In genomic region chr7:128237593-128237926, GRCm38 (mm10) we compare ENCODE assay signal across 8 mouse cellular contexts. TPM values are rescaled to one million over a fixed set of nuclear protein-coding genes. Genes with fewer than 3 reads are reported as not detected.
A peak's percentile ranks its signal among the peaks of the same experiment; 100 is the strongest.
DNase-seq lines count a peak whose midpoint lies in the region; ATAC-seq and TF ChIP-seq lines count a peak whose summit lies in the region.

No protein-coding gene starts in this region.

- peak overlapping the region; percentile 85 for H3K4me2 ChIP-seq in forebrain, embryonic 13.5 days
- peak overlapping the region; percentile 74 for H3K4me2 ChIP-seq in liver, embryonic 14.5 days (ENCODE audit: low read depth)

- no peak for DNase-seq in heart, embryonic 10.5 days (ENCODE audit: low spot score)
- DNase-seq in heart, postnatal 36 days, result no peak
- no peak for DNase-seq in liver, embryonic 14.5 days (ENCODE audit: low read depth in 3 of 3, low spot score in 3 of 3)
- no peak for DNase-seq in MN1 (ENCODE audit: low spot score)
- DNase-seq in right cerebral cortex, adult 18-20 months, result no peak
- DNase-seq in gastrocnemius, postnatal 4 days (ENCODE audit: low spot score in 2 of 2), result no peak

- H3K27ac ChIP-seq in heart, embryonic 10.5 days, result peak overlapping the region; percentile 97
- peak overlapping the region; percentile 95 for H3K27ac ChIP-seq in forebrain, embryonic 13.5 days
- H3K27ac ChIP-seq in liver, embryonic 14.5 days, result peak overlapping the region; percentile 95

- peaks cover 23% of the 10 kb centered on the region for H3K4me1 ChIP-seq in heart, embryonic 10.5 days
- H3K4me1 ChIP-seq in forebrain, embryonic 13.5 days, result peaks cover 17% of the 10 kb centered on the region
- peaks cover 9 to 10% of the 10 kb centered on the region in 2 experiments for H3K4me1 ChIP-seq in liver, embryonic 14.5 days (replicated peaks; ENCODE audit: control insufficient read depth in 2 of 2, insufficient read depth in 2 of 2, low read length in 1 of 2)

- H3K4me3 ChIP-seq in heart, embryonic 10.5 days, result peak overlapping the region; percentile 79
- H3K4me3 ChIP-seq in C2C12 (ENCODE audit: insufficient read depth, poor library complexity, severe bottlenecking), result peak overlapping the region; percentile 79
- H3K4me3 ChIP-seq in forebrain, embryonic 13.5 days, result peak overlapping the region; percentile 70
- peak overlapping the region; percentile 71 to 97 for H3K4me3 ChIP-seq in liver, embryonic 14.5 days (ENCODE audit: insufficient read depth in 1 of 2, low read depth in 2 of 2, low read length in 2 of 2)

- ATAC-seq in forebrain, embryonic 13.5 days, result no peak
- ATAC-seq in liver, embryonic 14.5 days (ENCODE audit: insufficient read depth), result no peak

- no peak for TF ChIP-seq CTCF in C2C12 (IDR thresholded peaks at IDR 0.05; ENCODE audit: control insufficient read depth, insufficient read depth, insufficient read length)
- no peak for TF ChIP-seq CTCF in liver, embryonic 14.5 days (IDR thresholded peaks at IDR 0.05; ENCODE audit: low read depth)

- peak overlapping the region; percentile 62 for H3ac ChIP-seq in C2C12 (ENCODE audit: control insufficient read depth, insufficient read length, low read depth)

- intact Hi-C loops in heart, postnatal 36 days (cut with DNase I), result loop anchor here (1.0 kb wide), 1 partner anchor 108 kb away; no protein-coding TSS in a partner anchor

- TF ChIP-seq EP300 in liver, embryonic 14.5 days (IDR thresholded peaks at IDR 0.05; ENCODE audit: low read depth), result no peak

- H3K79me2 ChIP-seq in C2C12 (ENCODE audit: control insufficient read depth, insufficient read depth), result peaks cover 16% of the 10 kb centered on the region

- WGBS in heart, embryonic 10.5 days, result under 1% methylated on average over 25 of the region's 25 CpGs
- under 1% methylated on average over 25 of the region's 25 CpGs for WGBS in forebrain, embryonic 13.5 days
- WGBS in liver, embryonic 14.5 days (ENCODE audit: insufficient replicate concordance), result under 1% methylated on average over 25 of the region's 25 CpGs

- H3K9ac ChIP-seq in forebrain, embryonic 13.5 days, result peak overlapping the region; percentile 75
- peak overlapping the region; percentile 88 for H3K9ac ChIP-seq in liver, embryonic 14.5 days (replicated peaks)

- no peaks in the 10 kb centered on the region for H3K27me3 ChIP-seq in heart, embryonic 10.5 days (ENCODE audit: insufficient read depth, poor library complexity, severe bottlenecking)
- H3K27me3 ChIP-seq in C2C12 (ENCODE audit: control insufficient read depth, insufficient read depth, insufficient read length), result no peaks in the 10 kb centered on the region
- H3K27me3 ChIP-seq in forebrain, embryonic 13.5 days, result no peaks in the 10 kb centered on the region
- no peaks in the 10 kb centered on the region for H3K27me3 ChIP-seq in liver, embryonic 14.5 days (ENCODE audit: control insufficient read depth, insufficient read depth, low read length)

- peaks cover 5% of the 10 kb centered on the region for H3K79me3 ChIP-seq in C2C12 (ENCODE audit: low read depth)

- H3K36me3 ChIP-seq in heart, embryonic 10.5 days, result peaks cover 39% of the 10 kb centered on the region
- H3K36me3 ChIP-seq in C2C12 (ENCODE audit: control insufficient read depth, insufficient read depth), result peaks cover 12% of the 10 kb centered on the region
- peaks cover 28% of the 10 kb centered on the region for H3K36me3 ChIP-seq in forebrain, embryonic 13.5 days (ENCODE audit: poor library complexity, severe bottlenecking)
- H3K36me3 ChIP-seq in liver, embryonic 14.5 days (replicated peaks; ENCODE audit: control insufficient read depth, insufficient read depth, low read depth), result peaks cover 5% of the 10 kb centered on the region

- H3K9me3 ChIP-seq in heart, embryonic 10.5 days, result no peaks in the 10 kb centered on the region
- no peaks in the 10 kb centered on the region for H3K9me3 ChIP-seq in forebrain, embryonic 13.5 days (replicated peaks)
- no peaks in the 10 kb centered on the region for H3K9me3 ChIP-seq in liver, embryonic 14.5 days (ENCODE audit: control insufficient read depth, low read length)

TF ChIP-seq in C2C12, 6 proteins besides CTCF, POLR2A, EP300 and RAD21:
- TF ChIP-seq MYOG (IDR thresholded peaks at IDR 0.05; ENCODE audit: control insufficient read depth, extremely low read depth, insufficient read length) (no peak), MAX (IDR thresholded peaks at IDR 0.05) (no peak), MYOD1 (IDR thresholded peaks at IDR 0.05; ENCODE audit: control insufficient read depth, insufficient read length, low read depth) (no peak), FOSL1 (IDR thresholded peaks at IDR 0.05; ENCODE audit: insufficient read depth, low read length, poor library complexity, severe bottlenecking) (no peak)

RNA-seq across cellular contexts. Expression of gene 9130023H24Rik, which starts 0.3 kb away (rescaled TPM):
- polyA plus RNA-seq in heart, embryonic 10.5 days (2016; fragmentation: Nextera tagmentation; extraction: Ambion mirVana), result 7.1 and 7.2 TPM in 2 replicates
- 1 to 10 TPM; 2.9 to 4.2 TPM for total RNA-seq in heart, postnatal 36 days (2021)
- 2.1 TPM for polyA plus RNA-seq in C2C12 (2012; fragmentation: generic; extraction: Trizol)
- polyA plus RNA-seq in forebrain, embryonic 13.5 days (2015; fragmentation: Nextera tagmentation; extraction: Ambion mirVana), result 9.5 and 11.3 TPM in 2 replicates
- polyA plus RNA-seq in liver, embryonic 14.5 days (2012; rRNA removed), result 0.92 and 1.1 TPM in 2 replicates
- polyA plus RNA-seq in liver, embryonic 14.5 days (2014; fragmentation: Nextera tagmentation; extraction: Ambion mirVana), result 1.6 and 2.1 TPM in 2 replicates
- total RNA-seq in gastrocnemius, postnatal 4 days (2021), result 1 to 10 TPM; 4.6 to 5.5 TPM

RNA-seq across cellular contexts. Expression of gene Armc5, which starts 0.4 kb away (rescaled TPM):
- polyA plus RNA-seq in heart, embryonic 10.5 days (2016; fragmentation: Nextera tagmentation; extraction: Ambion mirVana), result 16.6 and 17.5 TPM in 2 replicates
- 1 to 10 TPM; 7.4 to 8.4 TPM for total RNA-seq in heart, postnatal 36 days (2021)
- 16.7 TPM for polyA plus RNA-seq in C2C12 (2012; fragmentation: generic; extraction: Trizol)
- 11.0 and 12.2 TPM in 2 replicates for polyA plus RNA-seq in forebrain, embryonic 13.5 days (2015; fragmentation: Nextera tagmentation; extraction: Ambion mirVana)
- polyA plus RNA-seq in liver, embryonic 14.5 days (2012; rRNA removed), result 5.2 and 6.1 TPM in 2 replicates
- 4.6 and 4.9 TPM in 2 replicates for polyA plus RNA-seq in liver, embryonic 14.5 days (2014; fragmentation: Nextera tagmentation; extraction: Ambion mirVana)
- 10 to 100 TPM; 12.9 TPM for total RNA-seq in gastrocnemius, postnatal 4 days (2021)

RNA-seq across cellular contexts. Expression of gene Tgfb1i1, which starts 9.1 kb away (rescaled TPM):
- polyA plus RNA-seq in heart, embryonic 10.5 days (2016; fragmentation: Nextera tagmentation; extraction: Ambion mirVana), result 144 and 202 TPM in 2 replicates
- total RNA-seq in heart, postnatal 36 days (2021), result 10 to 100 TPM; 17.4 to 20.8 TPM
- 110 TPM for polyA plus RNA-seq in C2C12 (2012; fragmentation: generic; extraction: Trizol)
- 13.6 and 14.5 TPM in 2 replicates for polyA plus RNA-seq in forebrain, embryonic 13.5 days (2015; fragmentation: Nextera tagmentation; extraction: Ambion mirVana)
- 5.0 and 6.0 TPM in 2 replicates for polyA plus RNA-seq in liver, embryonic 14.5 days (2012; rRNA removed)
- 7.8 and 8.5 TPM in 2 replicates for polyA plus RNA-seq in liver, embryonic 14.5 days (2014; fragmentation: Nextera tagmentation; extraction: Ambion mirVana)
- 10 to 100 TPM; 47.0 to 48.0 TPM for total RNA-seq in gastrocnemius, postnatal 4 days (2021)

RNA-seq across cellular contexts. Expression of gene Slc5a2, which starts 27.9 kb away (rescaled TPM):
- polyA plus RNA-seq in heart, embryonic 10.5 days (2016; fragmentation: Nextera tagmentation; extraction: Ambion mirVana), result 0.37 and 0.48 TPM in 2 replicates
- not detected for total RNA-seq in heart, postnatal 36 days (2021)
- polyA plus RNA-seq in C2C12 (2012; fragmentation: generic; extraction: Trizol), result not detected
- not detected in 2 replicates for polyA plus RNA-seq in forebrain, embryonic 13.5 days (2015; fragmentation: Nextera tagmentation; extraction: Ambion mirVana)
- 1.6 and 1.8 TPM in 2 replicates for polyA plus RNA-seq in liver, embryonic 14.5 days (2012; rRNA removed)
- 2.9 and 3.1 TPM in 2 replicates for polyA plus RNA-seq in liver, embryonic 14.5 days (2014; fragmentation: Nextera tagmentation; extraction: Ambion mirVana)
- total RNA-seq in gastrocnemius, postnatal 4 days (2021), result not detected

RNA-seq across cellular contexts. Expression of gene Cox6a2, which starts 31.4 kb away (rescaled TPM):
- 258 and 459 TPM in 2 replicates for polyA plus RNA-seq in heart, embryonic 10.5 days (2016; fragmentation: Nextera tagmentation; extraction: Ambion mirVana)
- total RNA-seq in heart, postnatal 36 days (2021), result 1,000 to 10,000 TPM; 2,318 to 2,864 TPM
- 1.9 TPM for polyA plus RNA-seq in C2C12 (2012; fragmentation: generic; extraction: Trizol)
- polyA plus RNA-seq in forebrain, embryonic 13.5 days (2015; fragmentation: Nextera tagmentation; extraction: Ambion mirVana), result 0.55 TPM in 1 of 2 replicates, not detected in the other
- polyA plus RNA-seq in liver, embryonic 14.5 days (2012; rRNA removed), result 0.37 and 0.54 TPM in 2 replicates
- 0.76 and 1.0 TPM in 2 replicates for polyA plus RNA-seq in liver, embryonic 14.5 days (2014; fragmentation: Nextera tagmentation; extraction: Ambion mirVana)
- 100 to 1,000 TPM; 677 to 707 TPM for total RNA-seq in gastrocnemius, postnatal 4 days (2021)
